Mouse (Mus musculus): ENCODE data around the gene Srebf2.
A peak's percentile ranks its signal among the peaks of the same experiment; 100 is the strongest.

Srebf2 gene

GRCm38 (mm10) chr15:82181131-82181530, 34.1 kb downstream of the Srebf2 start:
- DNase-seq (ENCODE audit: low read depth, low spot score): no peak

GRCm38 (mm10) chr15:82182311-82182710, 35.3 kb downstream of the Srebf2 start:
- peak; percentile 43 for DNase-seq (ENCODE audit: low read depth, low spot score)

- no peak for DNase-seq (ENCODE audit: low read depth, low spot score)
Observed at GRCm38 (mm10) chr15:82183596-82183995, 36.6 kb downstream of the Srebf2 start.

GRCm38 (mm10) chr15:82184183-82184582, 37.2 kb downstream of the Srebf2 start:
- DNase-seq (ENCODE audit: low read depth, low spot score): no peak

GRCm38 (mm10) chr15:82184656-82185055, 37.7 kb downstream of the Srebf2 start:
- DNase-seq (ENCODE audit: low read depth, low spot score): no peak

GRCm38 (mm10) chr15:82185062-82185783, 38.2 kb downstream of the Srebf2 start:
- no peak for DNase-seq (ENCODE audit: low read depth, low spot score)

- DNase-seq (ENCODE audit: low read depth, low spot score): no peak
Observed at GRCm38 (mm10) chr15:82186131-82186530, 39.1 kb downstream of the Srebf2 start.

GRCm38 (mm10) chr15:82186931-82187330, 40.0 kb downstream of the Srebf2 start:
- no peak for DNase-seq (ENCODE audit: low read depth, low spot score)

- peak; percentile 48 for DNase-seq (ENCODE audit: low read depth, low spot score)
Observed at GRCm38 (mm10) chr15:82187401-82187800, 40.4 kb downstream of the Srebf2 start.

- DNase-seq (ENCODE audit: low read depth, low spot score): peak; percentile 92
Observed at GRCm38 (mm10) chr15:82187924-82188323, 40.9 kb downstream of the Srebf2 start.

GRCm38 (mm10) chr15:82188481-82189240, 41.7 kb downstream of the Srebf2 start:
- DNase-seq (ENCODE audit: low read depth, low spot score): peak; percentile 86

- DNase-seq (ENCODE audit: low read depth, low spot score): no peak
Observed at GRCm38 (mm10) chr15:82192617-82193016, 45.6 kb downstream of the Srebf2 start.

GRCm38 (mm10) chr15:82196300-82196699, 49.3 kb downstream of the Srebf2 start:
- DNase-seq (ENCODE audit: low read depth, low spot score): no peak

- no peak for DNase-seq (ENCODE audit: low read depth, low spot score)
Observed at GRCm38 (mm10) chr15:82197246-82197750, 50.3 kb downstream of the Srebf2 start.

GRCm38 (mm10) chr15:82197937-82198336, 51.0 kb downstream of the Srebf2 start:
- no peak for DNase-seq (ENCODE audit: low read depth, low spot score)

GRCm38 (mm10) chr15:82198342-82198741, 51.4 kb downstream of the Srebf2 start:
- no peak for DNase-seq (ENCODE audit: low read depth, low spot score)

GRCm38 (mm10) chr15:82199546-82199945, 52.6 kb downstream of the Srebf2 start:
- no peak for DNase-seq (ENCODE audit: low read depth, low spot score)

GRCm38 (mm10) chr15:82202086-82202485, 55.1 kb downstream of the Srebf2 start:
- DNase-seq (ENCODE audit: low read depth, low spot score): no peak

- no peak for DNase-seq (ENCODE audit: low read depth, low spot score)
Observed at GRCm38 (mm10) chr15:82203090-82203489, 56.1 kb downstream of the Srebf2 start.

GRCm38 (mm10) chr15:82203611-82204351, 56.8 kb downstream of the Srebf2 start:
- no peak for DNase-seq (ENCODE audit: low read depth, low spot score)

GRCm38 (mm10) chr15:82204680-82205371, 57.8 kb downstream of the Srebf2 start:
- DNase-seq (ENCODE audit: low read depth, low spot score): no peak

Data from ZHBTc4 (cell line).